Mouse (Mus musculus): ENCODE data around the gene Gm49353. TPM values are rescaled to one million over a fixed set of nuclear protein-coding genes. Genes with fewer than 3 reads are reported as not detected.

The Gm49353 gene
- total RNA-seq, 2 experiments from 2014 or later: 0.75 TPM; not detected in 1

Other genes with a start within 250 kb of the Gm49353 start
- not detected for gene 2310057J18Rik, start 212.7 kb upstream of the Gm49353 start, total RNA-seq (2021)
- gene Soga3, start 55.1 kb upstream of the Gm49353 start, total RNA-seq (2021): under 1 TPM in 1 of 2 experiments, not detected in 1; 0.29 TPM
- gene 9330159F19Rik, start 12.7 kb downstream of the Gm49353 start, total RNA-seq (2021): 10 to 100 TPM; 35.6 to 39.9 TPM
- 10 to 100 TPM; 31.5 to 34.1 TPM for gene Echdc1, start 114.2 kb downstream of the Gm49353 start, total RNA-seq (2021)
- gene Rnf146, start 163.5 kb downstream of the Gm49353 start, total RNA-seq (2021): 10 to 100 TPM; 44.1 to 45.7 TPM

Measured in gastrocnemius, postnatal 25 days (tissue).